ENCODE assay signal across 8 mouse cellular contexts in genomic region chr8:116755557-116755956, GRCm38 (mm10). TPM values are rescaled to one million over a fixed set of nuclear protein-coding genes. Genes with fewer than 3 reads are reported as not detected.
A peak's percentile ranks its signal among the peaks of the same experiment; 100 is the strongest.
DNase-seq lines count a peak whose midpoint lies in the region; ATAC-seq and TF ChIP-seq lines count a peak whose summit lies in the region.

No protein-coding gene starts in this region.

- H3K27me3 ChIP-seq in heart, adult 2 months (ENCODE audit: control insufficient read depth, insufficient read depth, low read length) = no peaks in the 10 kb centered on the region

- no peak overlapping the region for H3K4me3 ChIP-seq in heart, adult 2 months

- no peaks in the 10 kb centered on the region for H3K4me1 ChIP-seq in heart, adult 2 months (ENCODE audit: control insufficient read depth, insufficient read depth, low read length)

- H3K27ac ChIP-seq in heart, adult 2 months = no peak overlapping the region

- DNase-seq in heart, adult 2 months = peak; percentile 17 to 61
- no peak for DNase-seq in heart, postnatal 25 days (ENCODE audit: low spot score)
- DNase-seq in spleen, adult 12 weeks (ENCODE audit: low spot score) = peak; percentile 6
- DNase-seq in spleen, postnatal 4 days (ENCODE audit: low spot score in 2 of 2) = no peak
- peak; percentile 74 for DNase-seq in cerebellum, adult 9-10 months
- peak; percentile 12 to 61 for DNase-seq in kidney, adult 8-10 months
- no peak for DNase-seq in urinary bladder, adult 18-20 months (ENCODE audit: low spot score in 2 of 2)

- no peak for TF ChIP-seq EP300 in heart, adult 2 months (IDR thresholded peaks at IDR 0.05; ENCODE audit: insufficient read depth, low read depth, low read length)

- peak; percentile 48; the same call in 1 of the 2 replicates for ATAC-seq in neutrophil, adult 5-6 weeks (ENCODE audit: extremely low read depth, insufficient number of reproducible peaks, low FRiP score, poor library complexity, severe bottlenecking)

- no peak overlapping the region for H3K9ac ChIP-seq in heart, adult 2 months (ENCODE audit: low read depth, low read length)

- WGBS in heart, adult 2 months = 5% methylated on average over 4 of the region's 4 CpGs

- no peaks in the 10 kb centered on the region for H3K79me2 ChIP-seq in heart, adult 2 months (replicated peaks; ENCODE audit: control insufficient read depth, insufficient read depth, low read length)

- no peak for TF ChIP-seq POLR2A in heart, adult 2 months (IDR thresholded peaks at IDR 0.05; ENCODE audit: insufficient read depth, low read depth, low read length)

- intact Hi-C loops in heart, adult 2 months (cut with DNase I) = loop anchor here (1.0 to 10.0 kb wide), 3 partner anchors 119 to 274 kb away; no protein-coding TSS in a partner anchor
- intact Hi-C loops in heart, postnatal 25 days (cut with DNase I) = loop anchor here (2.0 to 5.0 kb wide), 2 partner anchors 143 to 275 kb away; no protein-coding TSS in a partner anchor

- H3K36me3 ChIP-seq in heart, adult 2 months (ENCODE audit: control insufficient read depth, insufficient read depth, low read length) = no peaks in the 10 kb centered on the region

- TF ChIP-seq CTCF in heart, adult 2 months (IDR thresholded peaks at IDR 0.05) = peak; percentile 94

RNA-seq across cellular contexts. Expression of gene Cdyl2, which starts 22.8 kb away (rescaled TPM):
- 1 to 10 TPM; 3.3 to 3.9 TPM for total RNA-seq in heart, adult 2 months (2021)
- 1.5 and 2.1 TPM in 2 replicates for polyA plus RNA-seq in heart, adult 2 months (2012; rRNA removed)
- total RNA-seq in heart, postnatal 25 days (2021) = 1 to 10 TPM; 4.1 to 4.6 TPM
- total RNA-seq in neutrophil, adult 5-6 weeks (2017) = 9.0 and 13.3 TPM in 2 replicates

Comparison
In these comparisons a context has a peak if more than half of its experiments do, and no peak if none do; other contexts are left out.
1. DNase-seq: peak in heart, adult 2 months (2 of 2), spleen, adult 12 weeks (single experiment), cerebellum, adult 9-10 months (single experiment) and kidney, adult 8-10 months (2 of 2); none in heart, postnatal 25 days (single experiment), spleen, postnatal 4 days (0 of 2) and urinary bladder, adult 18-20 months (0 of 2).